Mouse (Mus musculus) adrenal gland, adult 18-20 months (tissue): Measurements from ENCODE around the gene Oas1e. TPM values are rescaled to one million over a fixed set of nuclear protein-coding genes. Genes with fewer than 3 reads are reported as not detected.
"Not testable (repeated sequence)": the region's sequence is repeated elsewhere in the genome, so short reads cannot be mapped to it uniquely, and the experiment has no call there.

ENCODE experiments used
- DNase-seq, 2 experiments: peaks; one replicate each; pipeline ENCODE4 v3.0.0; 2021 to 2022; ENCODE audit warnings: low spot score in 2 of 2
- long read RNA-seq, 2 experiments: library from polyadenylated mRNA; stranded (forward); transcript quantifications; one replicate each; pipeline ENCODE4 v2.0.0; 2021
- total RNA-seq, 2 experiments: library from RNA; stranded (reverse); gene quantifications; 1 replicate in 1 of 2; 2 replicates in 1 of 2; pipeline ENCODE4 v1.2.3; 2021

The Oas1e gene
- total RNA-seq: not detected
- long read RNA-seq, experiment 1: 0 reads
- long read RNA-seq, experiment 2: 0 reads

- DNase-seq: not testable (repeated sequence)
Measured at GRCm38 (mm10) chr5:120795480-120796034, at the start of gene Oas1e. Oas1e (minus strand) TSS chr5:120795530.

- peak in 1 of 2 experiments; percentile 21 for DNase-seq
Measured at GRCm38 (mm10) chr5:120844713-120845112, 49.4 kb upstream of the Oas1e start.

GRCm38 (mm10) chr5:120836731-120837585 is 41.6 kb upstream of the Oas1e start:
- peak; percentile 42 to 54 for DNase-seq

GRCm38 (mm10) chr5:120833335-120834280 is 38.3 kb upstream of the Oas1e start:
- DNase-seq: no peak

GRCm38 (mm10) chr5:120831031-120831430 is 35.7 kb upstream of the Oas1e start:
- no peak for DNase-seq

- no peak for DNase-seq
Measured at GRCm38 (mm10) chr5:120818999-120819398, 23.7 kb upstream of the Oas1e start.

- DNase-seq: peak in 1 of 2 experiments; percentile 37
Measured at GRCm38 (mm10) chr5:120815949-120816348, 20.6 kb upstream of the Oas1e start.

- no peak for DNase-seq
Measured at GRCm38 (mm10) chr5:120813023-120813422, 17.7 kb upstream of the Oas1e start.

GRCm38 (mm10) chr5:120811951-120812819 is 16.9 kb upstream of the Oas1e start, which contains the start of gene Oas1c:
Oas1c (minus strand) TSS chr5:120812514.
- peak; percentile 73 for DNase-seq

GRCm38 (mm10) chr5:120809171-120809570 is 13.8 kb upstream of the Oas1e start:
- DNase-seq: no peak

GRCm38 (mm10) chr5:120806458-120806857 is 11.1 kb upstream of the Oas1e start:
- peak in 1 of 2 experiments; percentile 50 for DNase-seq

GRCm38 (mm10) chr5:120803596-120803995 is 8.3 kb upstream of the Oas1e start:
- no peak for DNase-seq

GRCm38 (mm10) chr5:120798943-120799342 is 3.6 kb upstream of the Oas1e start:
- DNase-seq: not testable (repeated sequence)

GRCm38 (mm10) chr5:120798147-120798546 is 2.8 kb upstream of the Oas1e start:
- DNase-seq: not testable (repeated sequence)

GRCm38 (mm10) chr5:120793043-120793442 is 2.3 kb downstream of the Oas1e start:
- DNase-seq: peak; percentile 26 to 47

GRCm38 (mm10) chr5:120787042-120787441 is 8.3 kb downstream of the Oas1e start:
- no peak for DNase-seq

- DNase-seq: no peak
Measured at GRCm38 (mm10) chr5:120782446-120782845, 12.9 kb downstream of the Oas1e start.

- no peak for DNase-seq
Measured at GRCm38 (mm10) chr5:120781646-120782045, 13.7 kb downstream of the Oas1e start.

GRCm38 (mm10) chr5:120779922-120780321 is 15.4 kb downstream of the Oas1e start:
- DNase-seq: no peak

GRCm38 (mm10) chr5:120778941-120779340 is 16.4 kb downstream of the Oas1e start:
- DNase-seq: no peak
